Mouse (Mus musculus): ENCODE results near the gene Snapin. TPM values are rescaled to one million over a fixed set of nuclear protein-coding genes. Genes with fewer than 3 reads are reported as not detected.

Gene Snapin
- total and polyA plus RNA-seq, 3 experiments: 18.9 to 39.8 (median 37.8) TPM

GRCm38 (mm10) chr3:90525421-90525820, 34.6 kb upstream of the Snapin start (continued):
- TF ChIP-seq EP300 (IDR thresholded peaks at IDR 0.05; ENCODE audit: low read length) (no peak), BHLHE40 (IDR thresholded peaks at IDR 0.05; ENCODE audit: low read depth, low read length) (no peak), POLR2A (IDR thresholded peaks at IDR 0.05; ENCODE audit: low read depth, low read length) (no peak), UBTF (IDR thresholded peaks at IDR 0.05; ENCODE audit: low read depth, low read length) (no peak), ZMIZ1 (IDR thresholded peaks at IDR 0.05; ENCODE audit: low read depth, low read length) (no peak), MAX (IDR thresholded peaks at IDR 0.05; ENCODE audit: low read length) (no peak), JUND (conservative IDR thresholded peaks at IDR 0.05; ENCODE audit: low read depth, low read length) (no peak), ETS1 (conservative IDR thresholded peaks at IDR 0.05; ENCODE audit: low read depth, low read length) (no peak)

- Histone ChIP-seq H3K4me3 (replicated peaks in 1 of 3; ENCODE audit: low read depth in 2 of 3, low read length in 2 of 3, poor library complexity in 1 of 3) (no peak overlapping the region), H3K4me1 (ENCODE audit: control insufficient read depth in 1 of 2, insufficient read depth in 2 of 2) (peaks cover 9 to 18% of the 10 kb centered on the region in 2 experiments; a peak in 2 of 4 replicates), H3K9ac (ENCODE audit: insufficient read depth, low read depth) (no peak overlapping the region), H3K27me3 (replicated peaks) (no peaks in the 10 kb centered on the region), H3K9me3 (replicated peaks; ENCODE audit: low read length) (no peaks in the 10 kb centered on the region), H3K36me3 (replicated peaks in 1 of 2; ENCODE audit: control insufficient read depth in 1 of 2, insufficient read depth in 1 of 2, low read length in 1 of 2) (peaks cover 2 to 24% of the 10 kb centered on the region in 2 experiments), H3K79me2 (replicated peaks; ENCODE audit: control insufficient read depth, extremely low read depth, insufficient read depth, poor library complexity, severe bottlenecking) (no peaks in the 10 kb centered on the region), H3K27ac (ENCODE audit: insufficient read depth, low read depth) (no peak overlapping the region), H3K4me2 (ENCODE audit: insufficient read depth, low read depth, poor library complexity, severe bottlenecking) (no peak overlapping the region)
- TF ChIP-seq SIN3A (IDR thresholded peaks at IDR 0.05; ENCODE audit: low read length) (no peak), JUN (IDR thresholded peaks at IDR 0.05; ENCODE audit: insufficient read depth, low read depth, low read length) (no peak), MAZ (IDR thresholded peaks at IDR 0.05; ENCODE audit: low read depth, low read length) (no peak), GABPA (IDR thresholded peaks at IDR 0.05; ENCODE audit: insufficient replicate concordance, low read depth, low read length) (no peak), USF2 (conservative IDR thresholded peaks at IDR 0.05; ENCODE audit: low read depth, low read length) (no peak), MXI1 (IDR thresholded peaks at IDR 0.05; ENCODE audit: low read depth, low read length) (no peak), SMC3 (IDR thresholded peaks at IDR 0.05; ENCODE audit: low read depth, low read length) (no peak), EP300 (IDR thresholded peaks at IDR 0.05; ENCODE audit: low read length) (no peak), NELFE (IDR thresholded peaks at IDR 0.05; ENCODE audit: low read depth, low read length) (no peak), MAFK (IDR thresholded peaks at IDR 0.05; ENCODE audit: insufficient replicate concordance, low read length) (no peak), BHLHE40 (IDR thresholded peaks at IDR 0.05; ENCODE audit: low read depth, low read length) (no peak)
- DNase-seq (ENCODE audit: extremely low read depth): no peak
- dilution Hi-C loops (cut with MboI; ENCODE audit: extremely low pct_ligation_motif_present, extremely low pct_unique_long_range_greater_than_20kb, low sequenced_read_pairs): no loop called here
- in situ Hi-C loops (cut with MboI; ENCODE audit: low pct_ligation_motif_present, low pct_unique_long_range_greater_than_20kb, low sequenced_read_pairs): no loop called here
These were observed 26.9 kb upstream of the Snapin start for GRCm38 (mm10) chr3:90517711-90518110.

- dilution Hi-C loops (cut with MboI; ENCODE audit: extremely low pct_ligation_motif_present, extremely low pct_unique_long_range_greater_than_20kb, low sequenced_read_pairs): no loop called here
- in situ Hi-C loops (cut with MboI; ENCODE audit: low pct_ligation_motif_present, low pct_unique_long_range_greater_than_20kb, low sequenced_read_pairs): no loop called here
- TF ChIP-seq POLR2AphosphoS2 (IDR thresholded peaks at IDR 0.05; ENCODE audit: low read depth, low read length) (no peak), MXI1 (IDR thresholded peaks at IDR 0.05; ENCODE audit: low read depth, low read length) (no peak), GABPA (IDR thresholded peaks at IDR 0.05; ENCODE audit: insufficient replicate concordance, low read depth, low read length) (no peak), CHD1 (IDR thresholded peaks at IDR 0.05; ENCODE audit: low read depth, low read length) (no peak), EP300 (IDR thresholded peaks at IDR 0.05; ENCODE audit: low read length) (no peak), SIN3A (IDR thresholded peaks at IDR 0.05; ENCODE audit: low read length) (no peak), POLR2A (IDR thresholded peaks at IDR 0.05; ENCODE audit: low read depth, low read length) (no peak), TCF12 (IDR thresholded peaks at IDR 0.05; ENCODE audit: low read depth, low read length) (no peak), USF2 (conservative IDR thresholded peaks at IDR 0.05; ENCODE audit: low read depth, low read length) (no peak), USF1 (IDR thresholded peaks at IDR 0.05; ENCODE audit: low read depth, low read length) (no peak), IRF4 (IDR thresholded peaks at IDR 0.05; ENCODE audit: low read depth, low read length) (no peak), RCOR1 (conservative IDR thresholded peaks at IDR 0.05; ENCODE audit: low read depth, low read length) (no peak), BHLHE40 (IDR thresholded peaks at IDR 0.05; ENCODE audit: low read depth, low read length) (no peak), JUN (IDR thresholded peaks at IDR 0.05; ENCODE audit: insufficient read depth, low read depth, low read length) (no peak), CHD2 (IDR thresholded peaks at IDR 0.05; ENCODE audit: low read length) (no peak), MEF2A (IDR thresholded peaks at IDR 0.05; ENCODE audit: borderline replicate concordance, low read depth, low read length) (no peak), ELF1 (IDR thresholded peaks at IDR 0.05; ENCODE audit: low read depth, low read length) (no peak), JUND (conservative IDR thresholded peaks at IDR 0.05; ENCODE audit: low read depth, low read length) (no peak)
- no peaks in the 10 kb centered on the region for H3K9me3 ChIP-seq (replicated peaks; ENCODE audit: low read length)
- H3K4me1 ChIP-seq (ENCODE audit: control insufficient read depth in 1 of 2, insufficient read depth in 2 of 2): peaks cover 9 to 18% of the 10 kb centered on the region in 2 experiments; a peak in 2 of 4 replicates
- DNase-seq (ENCODE audit: extremely low read depth): no peak
- peak overlapping the region; percentile 82 for H3K4me2 ChIP-seq (ENCODE audit: insufficient read depth, low read depth, poor library complexity, severe bottlenecking)
- H3K79me2 ChIP-seq (replicated peaks; ENCODE audit: control insufficient read depth, extremely low read depth, insufficient read depth, poor library complexity, severe bottlenecking): no peaks in the 10 kb centered on the region
- peak overlapping the region; percentile 78; the same call in 1 of the 2 replicates for H3K9ac ChIP-seq (ENCODE audit: insufficient read depth, low read depth)
- no peak overlapping the region for H3K27ac ChIP-seq (ENCODE audit: insufficient read depth, low read depth)
- peaks cover 2 to 26% of the 10 kb centered on the region in 2 experiments for H3K36me3 ChIP-seq (replicated peaks in 1 of 2; ENCODE audit: control insufficient read depth in 1 of 2, insufficient read depth in 1 of 2, low read length in 1 of 2)
- no peaks in the 10 kb centered on the region for H3K27me3 ChIP-seq (replicated peaks)
- H3K4me3 ChIP-seq (replicated peaks in 1 of 3; ENCODE audit: low read depth in 2 of 3, low read length in 2 of 3, poor library complexity in 1 of 3): no peak overlapping the region
These were observed 25.0 kb upstream of the Snapin start for GRCm38 (mm10) chr3:90515789-90516188.
